In genomic region chr7:72590351-72591115, GRCm38 (mm10) we compare ENCODE assay signal across 21 mouse cellular contexts.
DNase-seq lines count a peak whose midpoint lies in the region; ATAC-seq and TF ChIP-seq lines count a peak whose summit lies in the region.
"Had no signal": no experiment of that assay in that cellular context is flagged by ENCODE, and none has a peak within 500 bp of the region (broad histone marks: within the 10 kb centered on the region; RNA-seq: fewer than 3 reads in every experiment).

No protein-coding gene starts in this region.

- no peak overlapping the region for H3K4me3 ChIP-seq in myocyte
- H3K4me3 ChIP-seq in lung, adult 2 months (replicated peaks; ENCODE audit: extremely low read depth, low read depth, low read length) = no peak overlapping the region
- H3K4me3 ChIP-seq: embryonic facial prominence, embryonic 15.5 days; hindbrain, embryonic 10.5 days; midbrain, embryonic 12.5 days had no signal

- no peak for TF ChIP-seq CTCF in lung, adult 2 months (IDR thresholded peaks at IDR 0.05; ENCODE audit: insufficient read depth, low read length)

- H3K36me3 ChIP-seq in myocyte (ENCODE audit: control insufficient read depth, insufficient read depth) = no peaks in the 10 kb centered on the region
- H3K36me3 ChIP-seq: embryonic facial prominence, embryonic 15.5 days; hindbrain, embryonic 10.5 days; midbrain, embryonic 12.5 days had no signal

- DNase-seq in frontal cortex, postnatal 25 days (ENCODE audit: low spot score in 2 of 2) = no peak
- peak; percentile 14 for DNase-seq in retina, postnatal 1 day
- no peak for DNase-seq in retina, embryonic 14.5 days (ENCODE audit: low spot score)
- DNase-seq in adipocyte (ENCODE audit: low spot score) = peak; percentile 11
- DNase-seq in lung, adult 2 months = no peak
- DNase-seq in gastrocnemius, adult 8-10 months (ENCODE audit: low spot score in 2 of 2) = no peak
- DNase-seq: adrenal gland, adult 8-10 months; cerebellum, adult 11-12 months; cerebellum, postnatal 14 days; layer of hippocampus, postnatal 36 days; liver; lung, postnatal 10 days; thymus, postnatal 36 days had no signal

- H3ac ChIP-seq in myocyte (ENCODE audit: control insufficient read depth, insufficient read length) = no peak overlapping the region

- 66% methylated on average over 4 of the region's 4 CpGs for WGBS in lung, adult 2 months

- ATAC-seq in frontal cortex, adult (ENCODE audit: low TSS enrichment) = peak; percentile 68
- ATAC-seq: hindbrain, postnatal 0 days; intestine, postnatal 0 days had no signal

- no peak for TF ChIP-seq POLR2A in myocyte (IDR thresholded peaks at IDR 0.05; ENCODE audit: insufficient read length, low read depth)
- no peak for TF ChIP-seq POLR2A in lung, adult 2 months (IDR thresholded peaks at IDR 0.05; ENCODE audit: borderline replicate concordance, extremely low read depth, low read depth, low read length)

- H3K27me3 ChIP-seq in myocyte (ENCODE audit: control insufficient read depth, insufficient read depth, insufficient read length) = no peaks in the 10 kb centered on the region
- H3K27me3 ChIP-seq: CH12.LX; embryonic facial prominence, embryonic 15.5 days; midbrain, embryonic 12.5 days had no signal

- H3K4me2 ChIP-seq in myocyte (ENCODE audit: low read depth) = peak overlapping the region; percentile 64
- H3K4me2 ChIP-seq: embryonic facial prominence, embryonic 15.5 days; midbrain, embryonic 12.5 days had no signal

- H3K4me1 ChIP-seq in lung, adult 2 months (ENCODE audit: control insufficient read depth, insufficient read depth, low read length) = no peaks in the 10 kb centered on the region
- H3K4me1 ChIP-seq: embryonic facial prominence, embryonic 15.5 days; hindbrain, embryonic 10.5 days; midbrain, embryonic 12.5 days had no signal

- H3K79me2 ChIP-seq in myocyte (ENCODE audit: control insufficient read depth, insufficient read depth) = no peaks in the 10 kb centered on the region

TF ChIP-seq in myocyte, 11 proteins besides CTCF, POLR2A, EP300 and RAD21:
- no peak for TF ChIP-seq SRF (IDR thresholded peaks at IDR 0.05; ENCODE audit: control insufficient read depth, insufficient read length, low read depth)
- no peak for TF ChIP-seq TCF12 (IDR thresholded peaks at IDR 0.05; ENCODE audit: insufficient read depth, poor library complexity, severe bottlenecking)
- TF ChIP-seq CEBPB (IDR thresholded peaks at IDR 0.05; ENCODE audit: insufficient read depth, poor library complexity, severe bottlenecking) = no peak
- TF ChIP-seq MYOG (IDR thresholded peaks at IDR 0.05; ENCODE audit: control insufficient read depth in 1 of 3, insufficient read depth in 1 of 3, insufficient read length in 2 of 3, low read depth in 2 of 3) = no peak
- TF ChIP-seq TCF3 (IDR thresholded peaks at IDR 0.05; ENCODE audit: insufficient read length, low read depth) = no peak
- TF ChIP-seq REST (IDR thresholded peaks at IDR 0.05; ENCODE audit: insufficient read depth, insufficient read length) = no peak
TF ChIP-seq in myocyte: peak in this region for 0.

Comparison
In these comparisons a context has a peak if more than half of its experiments do, and no peak if none do; other contexts are left out.
1. DNase-seq: peak in retina, postnatal 1 day (single experiment) and adipocyte (single experiment); none in frontal cortex, postnatal 25 days (0 of 2), retina, embryonic 14.5 days (single experiment), lung, adult 2 months (single experiment) and gastrocnemius, adult 8-10 months (0 of 2).